Mouse (Mus musculus): ENCODE results near the gene Pald1. TPM values are rescaled to one million over a fixed set of nuclear protein-coding genes. Genes with fewer than 3 reads are reported as not detected.

Gene Pald1
- total and polyA plus RNA-seq, 3 experiments, result 2.9 to 6.4 TPM; not detected in 1

DNA sequence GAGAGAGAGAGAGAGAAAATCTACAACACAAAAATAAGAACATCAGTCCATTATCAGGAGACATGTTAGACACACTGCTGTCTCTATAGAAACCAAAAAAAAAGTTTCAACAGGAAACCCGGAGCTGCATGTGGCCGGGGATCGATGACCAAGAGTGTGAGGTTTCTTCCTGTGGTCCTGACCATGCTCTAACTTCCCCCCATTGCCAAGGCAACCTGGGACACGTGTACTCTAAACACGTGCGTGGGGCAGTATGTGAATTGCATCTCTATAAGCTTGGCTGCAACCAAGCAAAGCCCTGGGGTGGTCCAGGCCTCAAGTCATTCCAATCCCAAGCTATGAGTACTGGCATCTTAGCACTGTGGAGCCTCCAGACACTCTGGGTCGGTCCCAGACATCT, 48.8 kb downstream of the Pald1 start:
- no peak overlapping the region for H3K27ac ChIP-seq (ENCODE audit: control insufficient read depth, low read depth, low read length)
- H3K79me2 ChIP-seq (ENCODE audit: control insufficient read depth, insufficient read depth, low read length, poor library complexity), result no peaks in the 10 kb centered on the region
- no peaks in the 10 kb centered on the region for H3K27me3 ChIP-seq (ENCODE audit: control insufficient read depth in 1 of 2, insufficient read depth in 2 of 2, low read length in 2 of 2)
- H3K36me3 ChIP-seq (ENCODE audit: control insufficient read depth in 1 of 2, insufficient read depth in 2 of 2, low read length in 2 of 2), result no peaks in the 10 kb centered on the region
- H3K9ac ChIP-seq (ENCODE audit: control insufficient read depth, low read depth, low read length, poor library complexity, severe bottlenecking), result no peak overlapping the region
- no peak for TF ChIP-seq TBP (IDR thresholded peaks at IDR 0.05; ENCODE audit: low read depth, low read length)
- no peak for TF ChIP-seq CHD2 (IDR thresholded peaks at IDR 0.05; ENCODE audit: low read length)
- no peak for TF ChIP-seq USF1 (IDR thresholded peaks at IDR 0.05; ENCODE audit: low read depth, low read length)
- no peak for TF ChIP-seq USF2 (IDR thresholded peaks at IDR 0.05; ENCODE audit: borderline replicate concordance in 1 of 2, insufficient read depth in 1 of 2, low read depth in 1 of 2, low read length in 2 of 2)
- TF ChIP-seq MAX (IDR thresholded peaks at IDR 0.05; ENCODE audit: low read length), result no peak
- TF ChIP-seq ELF1 (IDR thresholded peaks at IDR 0.05; ENCODE audit: low read depth, low read length), result no peak
- TF ChIP-seq EP300 (IDR thresholded peaks at IDR 0.05; ENCODE audit: low read depth in 1 of 2, low read length in 2 of 2), result no peak
- no peak for TF ChIP-seq NELFE (IDR thresholded peaks at IDR 0.05; ENCODE audit: low read depth, low read length)
- no peak for TF ChIP-seq KAT2A (conservative IDR thresholded peaks at IDR 0.05; ENCODE audit: low read depth, low read length)
- no peak overlapping the region for H3K4me3 ChIP-seq (ENCODE audit: control insufficient read depth in 1 of 2, insufficient read depth in 1 of 2, low read depth in 2 of 2, low read length in 2 of 2)
- no peaks in the 10 kb centered on the region for H3K9me3 ChIP-seq (replicated peaks; ENCODE audit: insufficient read depth, low read length)
- H3K4me1 ChIP-seq (ENCODE audit: control insufficient read depth in 1 of 2, insufficient read depth in 2 of 2, low read length in 2 of 2), result no peaks in the 10 kb centered on the region
- DNase-seq (ENCODE audit: low read depth, low spot score), result no peak

DNA sequence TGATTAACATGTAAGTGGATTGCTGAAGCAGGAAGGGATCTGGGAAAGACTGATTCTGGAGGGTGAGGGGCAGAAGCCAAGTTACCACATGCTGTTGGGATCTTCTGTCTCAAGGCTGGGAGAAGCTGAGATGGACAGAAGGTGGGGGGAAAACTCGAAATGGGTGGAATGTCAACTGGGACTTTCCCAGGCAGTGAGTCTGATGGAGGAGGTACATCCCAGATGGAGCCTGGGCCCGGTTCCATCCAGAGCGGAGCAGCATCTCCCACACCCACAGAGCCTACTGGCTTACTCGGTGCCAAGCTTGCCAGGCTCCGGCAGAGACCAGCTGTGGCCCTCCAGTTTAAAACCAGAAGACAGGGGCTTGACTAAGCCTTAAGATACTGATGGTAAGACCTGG, 52.3 kb downstream of the Pald1 start:
- Histone ChIP-seq H3K79me2 (ENCODE audit: control insufficient read depth, insufficient read depth, low read length, poor library complexity) (no peaks in the 10 kb centered on the region), H3K27me3 (ENCODE audit: control insufficient read depth in 1 of 2, insufficient read depth in 2 of 2, low read length in 2 of 2) (no peaks in the 10 kb centered on the region), H3K9ac (ENCODE audit: control insufficient read depth, low read depth, low read length, poor library complexity, severe bottlenecking) (no peak overlapping the region), H3K4me3 (ENCODE audit: control insufficient read depth in 1 of 2, insufficient read depth in 1 of 2, low read depth in 2 of 2, low read length in 2 of 2) (no peak overlapping the region), H3K4me1 (ENCODE audit: control insufficient read depth in 1 of 2, insufficient read depth in 2 of 2, low read length in 2 of 2) (no peaks in the 10 kb centered on the region), H3K9me3 (replicated peaks; ENCODE audit: insufficient read depth, low read length) (no peaks in the 10 kb centered on the region), H3K27ac (ENCODE audit: control insufficient read depth, low read depth, low read length) (no peak overlapping the region), H3K36me3 (ENCODE audit: control insufficient read depth in 1 of 2, insufficient read depth in 2 of 2, low read length in 2 of 2) (no peaks in the 10 kb centered on the region)
- TF ChIP-seq GABPA (IDR thresholded peaks at IDR 0.05; ENCODE audit: low read depth, low read length), result no peak
- TF ChIP-seq KAT2A (conservative IDR thresholded peaks at IDR 0.05; ENCODE audit: low read depth, low read length), result no peak
- TF ChIP-seq UBTF (IDR thresholded peaks at IDR 0.05; ENCODE audit: borderline replicate concordance, insufficient read depth, low read depth, low read length), result no peak
- no peak for TF ChIP-seq MYC (IDR thresholded peaks at IDR 0.05; ENCODE audit: low read depth, low read length)
- no peak for TF ChIP-seq NRF1 (IDR thresholded peaks at IDR 0.05; ENCODE audit: insufficient read depth, low read depth, low read length, poor library complexity, severe bottlenecking)
- no peak for TF ChIP-seq TBP (IDR thresholded peaks at IDR 0.05; ENCODE audit: low read depth, low read length)
- TF ChIP-seq BHLHE40 (IDR thresholded peaks at IDR 0.05; ENCODE audit: borderline replicate concordance, low read depth, low read length), result no peak
- no peak for TF ChIP-seq JUND (IDR thresholded peaks at IDR 0.05; ENCODE audit: low read depth, low read length)
- no peak for TF ChIP-seq RAD21 (IDR thresholded peaks at IDR 0.05; ENCODE audit: low read depth, low read length)
- no peak for TF ChIP-seq MAX (IDR thresholded peaks at IDR 0.05; ENCODE audit: low read length)
- no peak for TF ChIP-seq ZKSCAN1 (IDR thresholded peaks at IDR 0.05; ENCODE audit: low read depth, low read length)
- no peak for TF ChIP-seq POLR2A (IDR thresholded peaks at IDR 0.05; ENCODE audit: control insufficient read depth in 1 of 2, insufficient read depth in 1 of 2, low read depth in 1 of 2, low read length in 2 of 2, poor library complexity in 1 of 2)
- no peak for DNase-seq (ENCODE audit: low read depth, low spot score)

Data from MEL (cell line).